Mouse (Mus musculus) cerebellum, adult 2 months (tissue): Measurements from ENCODE around the gene Rab3d.

Experiments
- CTCF ChIP-seq: fragments of 200-500 bp; IDR thresholded peaks from 2 replicates; pipeline ENCODE4 v1.5.1; 2011; ENCODE audit warnings: low read depth, mild to moderate bottlenecking, control low read depth, low read length, moderate library complexity, borderline replicate concordance; ENCODE audit not compliant: insufficient read depth
- POLR2A ChIP-seq: fragments of 200-500 bp; IDR thresholded peaks from 2 replicates; pipeline ENCODE4 v1.6.1; 2011; ENCODE audit warnings: low read length, control low read depth, borderline replicate concordance; ENCODE audit not compliant: insufficient read depth

GRCm38 (mm10) chr9:21926784-21927183 lies 8.8 kb upstream of the Rab3d start:
- TF ChIP-seq POLR2A (no peak), CTCF (no peak)
